Mouse (Mus musculus): ENCODE data around the gene Llcfc1. TPM values are rescaled to one million over a fixed set of nuclear protein-coding genes. Genes with fewer than 3 reads are reported as not detected.

The Llcfc1 gene
- polyA plus RNA-seq, 1 experiment from 2014 or later: not detected

DNA sequence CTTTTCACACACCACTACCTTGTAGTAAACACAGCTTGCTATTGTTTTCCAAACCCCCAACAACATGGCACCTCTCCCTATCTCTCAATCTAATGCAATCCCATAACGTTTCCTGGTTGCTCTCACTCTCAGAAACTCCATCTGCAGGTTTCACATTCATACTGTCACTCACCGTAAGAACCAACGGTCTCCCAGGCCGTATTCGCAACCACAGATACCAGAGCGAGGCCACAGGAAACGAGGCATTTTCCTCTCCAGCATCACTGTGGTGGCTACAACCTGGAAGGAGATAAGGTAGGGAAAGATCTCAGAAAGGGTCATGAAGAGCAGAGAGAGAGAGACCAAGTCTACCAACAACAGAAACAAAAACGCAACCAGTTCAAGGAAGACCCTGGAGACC is 29.6 kb upstream of the Llcfc1 start:
- no peak overlapping the region for H3K4me3 ChIP-seq (replicated peaks)
- no peak overlapping the region for H3K9ac ChIP-seq
- H3K27me3 ChIP-seq: no peaks in the 10 kb centered on the region
- H3K4me2 ChIP-seq: no peak overlapping the region
- no peaks in the 10 kb centered on the region for H3K4me1 ChIP-seq (replicated peaks)
- no peak for DNase-seq
- H3K36me3 ChIP-seq: no peaks in the 10 kb centered on the region
- H3K9me3 ChIP-seq (replicated peaks): no peaks in the 10 kb centered on the region
- no peak overlapping the region for H3K27ac ChIP-seq
- no peak for ATAC-seq (ENCODE audit: low read depth)
- WGBS (ENCODE audit: insufficient replicate concordance): 20% methylated on average over 8 of the region's 8 CpGs

DNA sequence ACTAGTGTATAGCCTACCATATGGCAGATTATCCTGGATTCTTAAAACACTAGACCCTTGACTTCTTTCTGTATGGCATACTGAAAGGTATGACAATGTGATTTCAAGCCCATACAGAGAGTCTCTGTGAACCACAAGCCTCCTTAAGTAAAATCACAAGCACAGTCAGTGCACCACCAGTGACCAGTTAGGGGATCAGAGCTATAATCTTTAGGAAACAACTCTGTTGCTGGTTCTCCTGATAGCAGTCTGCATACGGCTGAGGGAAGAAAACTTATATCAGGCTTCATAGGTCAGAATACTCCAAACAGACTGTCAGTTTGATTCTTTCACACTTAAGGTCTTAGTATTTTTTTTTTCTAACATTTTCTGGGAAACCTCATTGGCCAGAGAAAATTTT is 25.7 kb upstream of the Llcfc1 start:
- ATAC-seq (ENCODE audit: low read depth) (no peak), DNase-seq (no peak)
- Histone ChIP-seq H3K9me3 (replicated peaks) (no peaks in the 10 kb centered on the region), H3K36me3 (no peaks in the 10 kb centered on the region), H3K4me2 (no peak overlapping the region), H3K4me1 (replicated peaks) (no peaks in the 10 kb centered on the region), H3K27ac (no peak overlapping the region), H3K9ac (no peak overlapping the region), H3K27me3 (no peaks in the 10 kb centered on the region), H3K4me3 (replicated peaks) (no peak overlapping the region)
- WGBS (ENCODE audit: insufficient replicate concordance): 16% methylated on average over 1 of the region's 1 CpGs

- no peaks in the 10 kb centered on the region for H3K9me3 ChIP-seq (replicated peaks)
- no peaks in the 10 kb centered on the region for H3K4me1 ChIP-seq (replicated peaks)
- DNase-seq (no peak), ATAC-seq (ENCODE audit: low read depth) (no peak)
- no peak overlapping the region for H3K9ac ChIP-seq
- no peak overlapping the region for H3K4me2 ChIP-seq
- no peaks in the 10 kb centered on the region for H3K27me3 ChIP-seq
- no peak overlapping the region for H3K27ac ChIP-seq
- WGBS (ENCODE audit: insufficient replicate concordance): 23% methylated on average over 2 of the region's 2 CpGs
- no peak overlapping the region for H3K4me3 ChIP-seq (replicated peaks)
- H3K36me3 ChIP-seq: no peaks in the 10 kb centered on the region
These were observed 21.9 kb upstream of the Llcfc1 start for GRCm38 (mm10) chr6:41662320-41662719.

GRCm38 (mm10) chr6:41676530-41676929 is 7.7 kb upstream of the Llcfc1 start:
- H3K27me3 ChIP-seq: no peaks in the 10 kb centered on the region
- no peaks in the 10 kb centered on the region for H3K4me1 ChIP-seq (replicated peaks)
- no peaks in the 10 kb centered on the region for H3K9me3 ChIP-seq (replicated peaks)
- H3K4me3 ChIP-seq (replicated peaks): no peak overlapping the region
- no peak overlapping the region for H3K27ac ChIP-seq
- no peak overlapping the region for H3K9ac ChIP-seq
- DNase-seq: no peak
- ATAC-seq (ENCODE audit: low read depth): no peak
- H3K36me3 ChIP-seq: no peaks in the 10 kb centered on the region
- 30% methylated on average over 2 of the region's 2 CpGs for WGBS (ENCODE audit: insufficient replicate concordance)
- no peak overlapping the region for H3K4me2 ChIP-seq

DNA sequence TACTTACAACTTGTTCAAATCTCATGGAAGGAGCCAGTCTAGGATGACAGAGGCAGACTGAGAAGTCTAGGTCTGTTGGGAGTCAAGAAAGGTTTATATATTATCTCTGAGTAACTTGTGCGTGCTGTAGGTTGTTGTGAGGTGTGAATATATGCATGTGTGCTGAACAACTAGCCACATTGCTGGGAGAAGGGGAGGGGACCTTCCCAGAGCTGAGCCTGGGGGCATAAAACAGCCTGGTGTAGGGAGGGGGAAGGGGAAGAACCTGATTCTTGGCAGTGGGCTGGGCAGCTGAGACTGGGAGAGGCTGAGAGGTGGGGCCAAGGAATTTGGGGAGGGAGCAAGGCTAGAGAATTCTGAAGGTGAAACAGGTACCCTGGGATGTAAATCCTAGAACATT is 3.6 kb upstream of the Llcfc1 start, which contains the start of gene Trpv5:
Trpv5 (minus strand) TSS at position 101 of the 400 bp plus-strand sequence.
- ATAC-seq (ENCODE audit: low read depth) (no peak), DNase-seq (no peak)
- Histone ChIP-seq H3K27ac (no peak within 1 kb of the TSS), H3K27me3 (no peaks in the 10 kb centered on the region), H3K36me3 (peaks cover 16% of the 10 kb centered on the region), H3K4me1 (replicated peaks) (peaks cover 9% of the 10 kb centered on the region), H3K4me2 (no peak within 1 kb of the TSS), H3K9me3 (replicated peaks) (no peaks in the 10 kb centered on the region), H3K4me3 (replicated peaks) (no peak within 1 kb of the TSS), H3K9ac (no peak within 1 kb of the TSS)
- WGBS (ENCODE audit: insufficient replicate concordance): 58% methylated on average over 1 of the region's 1 CpGs

DNA sequence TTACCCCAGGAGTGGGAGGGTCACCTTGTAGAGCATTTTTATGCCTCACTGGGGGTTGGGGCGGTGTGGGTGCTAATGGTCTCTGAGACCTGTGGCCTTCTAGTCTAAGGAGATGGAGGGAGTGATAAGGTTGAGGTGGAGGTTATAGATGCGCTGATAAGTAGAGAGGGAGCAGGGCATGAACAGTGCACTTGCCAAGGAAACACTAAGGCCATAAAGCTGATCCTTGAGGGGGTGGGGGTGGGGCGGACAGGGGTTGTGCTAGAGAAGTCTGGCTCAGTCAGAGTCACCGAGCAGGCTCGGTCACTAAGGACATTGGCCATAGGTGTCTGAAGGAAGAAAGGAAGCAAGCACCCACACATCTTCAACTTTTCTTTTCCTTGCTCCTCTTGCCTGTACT is 2.6 kb upstream of the Llcfc1 start:
- Histone ChIP-seq H3K36me3 (peaks cover 26% of the 10 kb centered on the region), H3K4me3 (replicated peaks) (no peak overlapping the region), H3K27ac (no peak overlapping the region), H3K4me2 (no peak overlapping the region), H3K27me3 (no peaks in the 10 kb centered on the region), H3K9me3 (replicated peaks) (no peaks in the 10 kb centered on the region), H3K9ac (no peak overlapping the region), H3K4me1 (replicated peaks) (peaks cover 19% of the 10 kb centered on the region)
- DNase-seq (no peak), ATAC-seq (ENCODE audit: low read depth) (no peak)
- 75% methylated on average over 5 of the region's 5 CpGs for WGBS (ENCODE audit: insufficient replicate concordance)

DNA sequence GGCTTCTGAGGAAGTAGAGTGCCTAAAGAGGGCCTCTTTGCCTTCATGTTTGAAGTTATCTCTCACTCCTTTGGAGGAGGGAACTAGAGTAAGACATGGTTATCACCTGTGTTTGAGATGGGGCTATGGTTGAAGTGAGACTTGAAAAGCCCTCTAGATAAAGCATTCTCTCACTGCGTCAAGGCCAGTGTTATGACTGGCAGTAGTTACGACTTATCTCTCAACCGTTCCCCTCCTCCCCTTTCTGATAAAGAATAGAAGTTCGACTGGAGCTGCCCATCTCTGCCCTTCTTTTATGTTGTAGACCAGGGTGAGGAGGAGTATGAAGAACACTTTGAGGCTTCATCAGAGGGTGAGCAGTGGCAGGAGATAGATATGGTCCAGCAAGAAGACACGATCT is 680 bp downstream of the Llcfc1 start:
- Histone ChIP-seq H3K4me3 (replicated peaks) (no peak overlapping the region), H3K4me2 (no peak overlapping the region), H3K36me3 (peaks cover 57% of the 10 kb centered on the region), H3K9me3 (replicated peaks) (no peaks in the 10 kb centered on the region), H3K4me1 (replicated peaks) (peaks cover 48% of the 10 kb centered on the region), H3K27ac (peak overlapping the region; percentile 56), H3K9ac (no peak overlapping the region), H3K27me3 (no peaks in the 10 kb centered on the region)
- 21% methylated on average over 5 of the region's 5 CpGs for WGBS (ENCODE audit: insufficient replicate concordance)
- ATAC-seq (ENCODE audit: low read depth) (peak; percentile 86), DNase-seq (peak; percentile 29)

- peaks cover 64% of the 10 kb centered on the region for H3K36me3 ChIP-seq
- DNase-seq: no peak
- no peak for ATAC-seq (ENCODE audit: low read depth)
- no peaks in the 10 kb centered on the region for H3K9me3 ChIP-seq (replicated peaks)
- 78% methylated on average over 3 of the region's 3 CpGs for WGBS (ENCODE audit: insufficient replicate concordance)
- no peak overlapping the region for H3K9ac ChIP-seq
- H3K4me1 ChIP-seq (replicated peaks): peaks cover 49% of the 10 kb centered on the region
- no peak overlapping the region for H3K4me2 ChIP-seq
- peak overlapping the region; percentile 56 for H3K27ac ChIP-seq
- H3K4me3 ChIP-seq (replicated peaks): no peak overlapping the region
- no peaks in the 10 kb centered on the region for H3K27me3 ChIP-seq
These were observed 1.4 kb downstream of the Llcfc1 start for GRCm38 (mm10) chr6:41685596-41685995.

DNA sequence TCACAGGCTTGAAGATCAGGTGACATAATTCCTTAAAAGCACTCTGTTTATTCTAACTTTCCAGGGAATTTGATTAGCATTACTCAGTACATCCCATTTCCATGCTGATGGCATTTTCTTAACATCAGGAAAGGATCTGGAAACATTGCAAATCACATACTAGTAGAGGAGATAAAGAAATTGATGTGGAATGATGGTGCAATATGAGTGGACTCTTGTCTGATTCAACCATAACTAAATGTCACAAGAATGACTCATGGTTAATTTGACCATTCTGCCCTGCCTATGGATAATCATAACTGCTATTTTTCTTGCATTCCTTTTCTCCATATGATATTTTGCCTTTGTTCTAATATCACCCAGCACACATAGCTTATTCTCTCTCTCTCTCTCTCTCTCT is 8.0 kb downstream of the Llcfc1 start:
- Histone ChIP-seq H3K27me3 (no peaks in the 10 kb centered on the region), H3K4me2 (no peak overlapping the region), H3K36me3 (peaks cover 92% of the 10 kb centered on the region), H3K4me1 (replicated peaks) (peaks cover 52% of the 10 kb centered on the region), H3K4me3 (replicated peaks) (no peak overlapping the region), H3K27ac (no peak overlapping the region), H3K9ac (no peak overlapping the region), H3K9me3 (replicated peaks) (no peaks in the 10 kb centered on the region)
- no peak for DNase-seq
- ATAC-seq (ENCODE audit: low read depth): no peak

DNA sequence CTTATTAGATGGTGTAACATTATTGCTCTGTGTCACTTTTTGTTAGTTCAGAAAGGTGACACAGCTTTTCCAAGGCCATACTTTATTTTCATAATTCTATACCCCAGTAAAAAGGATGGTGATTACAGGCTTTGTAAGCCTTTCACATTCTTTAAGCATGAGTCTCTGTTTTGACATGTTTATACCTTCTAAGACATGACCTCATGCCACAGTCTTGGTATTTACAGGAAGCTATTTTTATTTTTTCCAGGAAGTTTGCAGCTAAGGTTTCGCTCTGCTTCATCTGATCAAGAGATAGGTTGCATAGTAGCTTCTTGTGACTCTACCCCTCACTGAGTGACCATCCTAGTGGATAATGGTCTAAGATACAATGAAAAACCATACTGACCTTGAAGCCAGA is 10.2 kb downstream of the Llcfc1 start:
- DNase-seq: no peak
- no peak overlapping the region for H3K4me3 ChIP-seq (replicated peaks)
- no peaks in the 10 kb centered on the region for H3K27me3 ChIP-seq
- H3K9ac ChIP-seq: no peak overlapping the region
- H3K9me3 ChIP-seq (replicated peaks): no peaks in the 10 kb centered on the region
- H3K4me1 ChIP-seq (replicated peaks): peaks cover 50% of the 10 kb centered on the region
- no peak overlapping the region for H3K27ac ChIP-seq
- peaks cover 92% of the 10 kb centered on the region for H3K36me3 ChIP-seq
- no peak for ATAC-seq (ENCODE audit: low read depth)
- 76% methylated on average over 1 of the region's 1 CpGs for WGBS (ENCODE audit: insufficient replicate concordance)
- H3K4me2 ChIP-seq: no peak overlapping the region

DNA sequence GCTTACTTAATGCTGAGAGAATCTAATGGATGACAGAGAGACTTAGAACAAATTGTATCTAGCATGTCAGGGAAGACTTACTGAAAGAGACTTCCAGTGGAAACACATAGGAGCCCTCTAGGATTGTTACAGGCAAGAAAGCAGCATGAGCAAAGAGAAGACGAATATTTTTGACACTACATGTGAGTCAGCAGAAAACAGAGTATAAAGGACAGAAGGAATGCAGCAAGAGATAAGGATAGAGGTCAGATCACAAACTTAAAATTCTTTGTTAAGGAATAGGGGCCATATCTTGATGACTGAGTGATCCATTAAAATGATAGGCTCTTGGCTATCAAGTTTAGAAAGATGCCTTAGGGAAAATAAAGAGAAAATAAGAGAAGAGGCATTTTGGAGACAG is 17.0 kb downstream of the Llcfc1 start:
- H3K9ac ChIP-seq: peak overlapping the region; percentile 93
- peaks cover 44% of the 10 kb centered on the region for H3K4me1 ChIP-seq (replicated peaks)
- peaks cover 63% of the 10 kb centered on the region for H3K36me3 ChIP-seq
- H3K4me3 ChIP-seq (replicated peaks): peak overlapping the region; percentile 80
- peak overlapping the region; percentile 98 for H3K27ac ChIP-seq
- no peak for ATAC-seq (ENCODE audit: low read depth)
- peak overlapping the region; percentile 79 for H3K4me2 ChIP-seq
- WGBS (ENCODE audit: insufficient replicate concordance): 11% methylated on average over 1 of the region's 1 CpGs
- DNase-seq: no peak
- no peaks in the 10 kb centered on the region for H3K27me3 ChIP-seq
- H3K9me3 ChIP-seq (replicated peaks): no peaks in the 10 kb centered on the region

GRCm38 (mm10) chr6:41702928-41703327 is 18.7 kb downstream of the Llcfc1 start:
- Histone ChIP-seq H3K9ac (peak overlapping the region; percentile 93), H3K4me3 (replicated peaks) (peak overlapping the region; percentile 80), H3K27ac (peak overlapping the region; percentile 98), H3K36me3 (peaks cover 48% of the 10 kb centered on the region), H3K27me3 (no peaks in the 10 kb centered on the region), H3K9me3 (replicated peaks) (no peaks in the 10 kb centered on the region), H3K4me2 (peak overlapping the region; percentile 79), H3K4me1 (replicated peaks) (peaks cover 52% of the 10 kb centered on the region)
- DNase-seq (peak; percentile 78), ATAC-seq (ENCODE audit: low read depth) (peak; percentile 57)
- 29% methylated on average over 2 of the region's 2 CpGs for WGBS (ENCODE audit: insufficient replicate concordance)
